Mouse (Mus musculus) adrenal gland, postnatal 0 days (tissue): Measurements from ENCODE around the gene Chrm1. TPM values are rescaled to one million over a fixed set of nuclear protein-coding genes. Genes with fewer than 3 reads are reported as not detected.

ENCODE experiments used
- polyA plus RNA-seq: library from polyadenylated mRNA; unstranded; fragments of >200 nt; fragmentation: Nextera tagmentation; extraction: Ambion mirVana; gene quantifications from 2 replicates; pipeline ENCODE4 v1.2.1, GENCODE M21; 2015

Chrm1 gene
- 0.91 and 2.2 TPM in 2 replicates for polyA plus RNA-seq

GRCm38 (mm10) chr19:8663360-8663839, at the start of gene Chrm1:
Gene Chrm1, plus strand, starts transcription at chr19:8663789.

DNA sequence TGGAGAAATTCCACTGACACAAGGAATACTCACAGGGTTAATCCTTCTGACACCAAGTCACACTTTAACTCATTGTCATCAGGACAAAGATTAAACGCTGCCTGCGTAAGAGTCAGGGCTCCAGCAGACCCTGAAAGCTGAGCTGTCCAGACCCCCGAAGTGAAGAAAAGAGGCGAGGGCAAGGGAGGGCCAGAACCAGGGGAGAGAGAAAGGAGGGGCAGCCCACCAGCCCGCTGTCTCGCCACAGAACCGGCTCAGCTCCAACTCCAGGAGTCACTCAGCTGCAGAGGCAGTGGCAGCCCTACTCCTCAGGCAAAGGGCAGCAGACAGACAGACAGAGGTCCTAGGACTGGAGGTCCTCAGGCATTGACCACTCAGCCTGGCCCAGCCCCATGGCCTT, 45.7 kb upstream of the Chrm1 start, which contains the start of gene Slc22a6:
Gene Slc22a6, plus strand, starts transcription at position 136 of the 400 bp plus-strand sequence.

DNA sequence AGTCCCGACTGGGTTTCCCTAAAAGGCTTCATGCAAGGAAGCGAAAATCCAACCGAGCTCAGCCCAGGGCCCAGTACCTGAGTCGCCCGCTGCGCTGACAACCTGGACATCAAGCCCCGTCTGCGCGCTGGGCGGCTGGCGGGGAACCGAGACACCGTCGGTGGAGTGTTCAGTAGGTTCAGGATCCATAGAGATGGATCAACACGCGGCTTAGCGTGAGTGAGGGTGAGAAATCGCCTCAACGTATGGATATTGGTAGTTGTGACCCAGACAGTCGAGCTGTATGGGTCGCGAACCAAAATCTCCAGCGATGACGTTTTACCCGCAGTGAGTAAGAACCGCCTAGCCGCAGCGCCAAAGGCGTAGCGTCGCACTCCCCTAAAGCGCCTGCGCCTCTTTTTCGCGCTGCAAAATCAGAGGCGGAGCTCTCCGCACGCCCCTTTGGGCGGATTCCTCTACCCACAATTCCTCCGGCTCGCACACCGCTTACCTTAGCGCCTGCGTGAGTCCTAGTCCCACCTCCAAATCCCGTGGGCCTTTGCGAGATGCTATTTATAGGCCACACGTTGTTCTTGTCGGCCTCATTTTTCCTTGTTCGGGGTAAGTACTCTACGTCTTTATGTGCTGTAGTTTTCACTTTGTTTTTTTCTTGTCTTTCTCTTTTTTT, 59.5 kb downstream of the Chrm1 start, which contains the start of gene Slc3a2:
Gene Slc3a2, minus strand, starts transcription at position 463 of the 667 bp plus-strand sequence.

Other genes with a start within 250 kb of the Chrm1 start
- 0.18 and 0.49 TPM in 2 replicates for gene Slc22a8, start 72.5 kb upstream of the Chrm1 start, polyA plus RNA-seq
- 0.23 and 0.54 TPM in 2 replicates for gene Slc22a6, start 45.8 kb upstream of the Chrm1 start, polyA plus RNA-seq
- gene Slc3a2, start 59.6 kb downstream of the Chrm1 start, polyA plus RNA-seq: 83.1 and 141 TPM in 2 replicates
- 55.6 and 64.3 TPM in 2 replicates for gene Wdr74, start 72.0 kb downstream of the Chrm1 start, polyA plus RNA-seq
- gene 1700092M07Rik, start 76.9 kb downstream of the Chrm1 start, polyA plus RNA-seq: not detected in 2 replicates
- gene Stx5a, start 77.6 kb downstream of the Chrm1 start, polyA plus RNA-seq: 85.3 and 122 TPM in 2 replicates
- 57.3 and 70.5 TPM in 2 replicates for gene Nxf1, start 93.3 kb downstream of the Chrm1 start, polyA plus RNA-seq
- gene Tmem223, start 107.2 kb downstream of the Chrm1 start, polyA plus RNA-seq: 187 and 192 TPM in 2 replicates
- 117 and 159 TPM in 2 replicates for gene Tmem179b, start 110.7 kb downstream of the Chrm1 start, polyA plus RNA-seq
- 14.0 and 14.5 TPM in 2 replicates for gene Taf6l, start 122.6 kb downstream of the Chrm1 start, polyA plus RNA-seq
- 250 and 252 TPM in 2 replicates for gene Polr2g, start 134.8 kb downstream of the Chrm1 start, polyA plus RNA-seq
- 3.5 and 3.7 TPM in 2 replicates for gene Zbtb3, start 138.8 kb downstream of the Chrm1 start, polyA plus RNA-seq
- gene Ttc9c, start 155.5 kb downstream of the Chrm1 start, polyA plus RNA-seq: 19.5 and 25.9 TPM in 2 replicates
- gene Hnrnpul2, start 156.2 kb downstream of the Chrm1 start, polyA plus RNA-seq: 2.6 and 4.1 TPM in 2 replicates
- not detected in 2 replicates for gene AC129217.1, start 166.0 kb downstream of the Chrm1 start, polyA plus RNA-seq
- gene Bscl2, start 173.7 kb downstream of the Chrm1 start, polyA plus RNA-seq: 50.5 and 77.3 TPM in 2 replicates
- 32.7 and 80.6 TPM in 2 replicates for gene Gng3, start 175.4 kb downstream of the Chrm1 start, polyA plus RNA-seq
- 15.3 and 22.8 TPM in 2 replicates for gene Lrrn4cl, start 187.0 kb downstream of the Chrm1 start, polyA plus RNA-seq
- gene Ubxn1, start 207.7 kb downstream of the Chrm1 start, polyA plus RNA-seq: 177 and 268 TPM in 2 replicates
- gene Uqcc3, start 217.1 kb downstream of the Chrm1 start, polyA plus RNA-seq: 120 and 130 TPM in 2 replicates
- gene Lbhd1, start 219.9 kb downstream of the Chrm1 start, polyA plus RNA-seq: 69.8 and 70.7 TPM in 2 replicates
- not detected in 2 replicates for gene Gm49403, start 220.1 kb downstream of the Chrm1 start, polyA plus RNA-seq
- 76.8 and 83.8 TPM in 2 replicates for gene 1810009A15Rik, start 225.1 kb downstream of the Chrm1 start, polyA plus RNA-seq
- gene Gm49416, start 225.1 kb downstream of the Chrm1 start, polyA plus RNA-seq: not detected in 2 replicates
- 15.9 and 19.0 TPM in 2 replicates for gene Ints5, start 229.2 kb downstream of the Chrm1 start, polyA plus RNA-seq
- gene Ganab, start 234.3 kb downstream of the Chrm1 start, polyA plus RNA-seq: 35.9 and 58.5 TPM in 2 replicates